Mouse (Mus musculus) thymus, postnatal 0 days (tissue): ENCODE results near the gene Crybg2. TPM values are rescaled to one million over a fixed set of nuclear protein-coding genes. Genes with fewer than 3 reads are reported as not detected.

Experiments
- polyA plus RNA-seq: library from polyadenylated mRNA; unstranded; fragments of >200 nt; fragmentation: Nextera tagmentation; extraction: Ambion mirVana; gene quantifications from 2 replicates; pipeline ENCODE4 v1.2.1, GENCODE M21; 2015

Gene Crybg2
- polyA plus RNA-seq, 1 experiment from 2014 or later = 6.1 TPM

Other genes with a start within 250 kb of the Crybg2 start
- 37.3 and 38.8 TPM in 2 replicates for gene Rps6ka1, start 173.0 kb upstream of the Crybg2 start, polyA plus RNA-seq
- 2,843 and 2,903 TPM in 2 replicates for gene Hmgn2, start 92.2 kb upstream of the Crybg2 start, polyA plus RNA-seq
- gene Dhdds, start 59.9 kb upstream of the Crybg2 start, polyA plus RNA-seq = 26.2 and 29.8 TPM in 2 replicates
- 0.04 and 0.13 TPM in 2 replicates for gene Lin28a, start 42.0 kb upstream of the Crybg2 start, polyA plus RNA-seq
- 0.57 and 0.60 TPM in 2 replicates for gene Zfp683, start 7.0 kb upstream of the Crybg2 start, polyA plus RNA-seq
- gene Cd52, start 34.3 kb downstream of the Crybg2 start, polyA plus RNA-seq = 1,124 and 1,206 TPM in 2 replicates
- gene Ubxn11, start 41.8 kb downstream of the Crybg2 start, polyA plus RNA-seq = 15.1 and 15.2 TPM in 2 replicates
- 1,143 and 1,161 TPM in 2 replicates for gene Sh3bgrl3, start 68.0 kb downstream of the Crybg2 start, polyA plus RNA-seq
- 171 and 178 TPM in 2 replicates for gene Cep85, start 126.3 kb downstream of the Crybg2 start, polyA plus RNA-seq
- 0.08 and 0.21 TPM in 2 replicates for gene Gm7534, start 142.2 kb downstream of the Crybg2 start, polyA plus RNA-seq
- gene Catsper4, start 166.6 kb downstream of the Crybg2 start, polyA plus RNA-seq = 0.10 TPM in 1 of 2 replicates, not detected in the other
- 2.2 and 2.5 TPM in 2 replicates for gene Cnksr1, start 177.6 kb downstream of the Crybg2 start, polyA plus RNA-seq
- gene E130218I03Rik, start 182.8 kb downstream of the Crybg2 start, polyA plus RNA-seq = 0.54 and 0.69 TPM in 2 replicates
- 27.4 and 28.3 TPM in 2 replicates for gene Zfp593, start 184.8 kb downstream of the Crybg2 start, polyA plus RNA-seq
- gene Gm30191, start 186.1 kb downstream of the Crybg2 start, polyA plus RNA-seq = 0.22 TPM in 1 of 2 replicates, not detected in the other
- 3.5 and 4.4 TPM in 2 replicates for gene Grrp1, start 193.3 kb downstream of the Crybg2 start, polyA plus RNA-seq
- 18.3 and 21.9 TPM in 2 replicates for gene Pdik1l, start 227.1 kb downstream of the Crybg2 start, polyA plus RNA-seq